Mouse (Mus musculus) liver, postnatal 0 days (tissue): ENCODE measurements around the gene Cdc42ep3.

Experiments used
- CTCF ChIP-seq: sonication (generic); IDR thresholded peaks from 2 replicates; pipeline ENCODE4 v1.5.1; 2016; ENCODE audit warnings: antibody characterized with exemption, low read depth
- EP300 ChIP-seq: IDR thresholded peaks from 2 replicates; pipeline ENCODE4 v1.6.1; 2016; ENCODE audit warnings: antibody characterized with exemption, low read depth, mild to moderate bottlenecking

- TF ChIP-seq CTCF (no peak; the same call in none of the 2 replicates), EP300 (no peak; the same call in 1 of the 2 replicates)
Observed at GRCm38 (mm10) chr17:79354444-79355270, at the start of gene Cdc42ep3.
